Mouse (Mus musculus): ENCODE results near the gene Inca1.

The Inca1 gene

DNA sequence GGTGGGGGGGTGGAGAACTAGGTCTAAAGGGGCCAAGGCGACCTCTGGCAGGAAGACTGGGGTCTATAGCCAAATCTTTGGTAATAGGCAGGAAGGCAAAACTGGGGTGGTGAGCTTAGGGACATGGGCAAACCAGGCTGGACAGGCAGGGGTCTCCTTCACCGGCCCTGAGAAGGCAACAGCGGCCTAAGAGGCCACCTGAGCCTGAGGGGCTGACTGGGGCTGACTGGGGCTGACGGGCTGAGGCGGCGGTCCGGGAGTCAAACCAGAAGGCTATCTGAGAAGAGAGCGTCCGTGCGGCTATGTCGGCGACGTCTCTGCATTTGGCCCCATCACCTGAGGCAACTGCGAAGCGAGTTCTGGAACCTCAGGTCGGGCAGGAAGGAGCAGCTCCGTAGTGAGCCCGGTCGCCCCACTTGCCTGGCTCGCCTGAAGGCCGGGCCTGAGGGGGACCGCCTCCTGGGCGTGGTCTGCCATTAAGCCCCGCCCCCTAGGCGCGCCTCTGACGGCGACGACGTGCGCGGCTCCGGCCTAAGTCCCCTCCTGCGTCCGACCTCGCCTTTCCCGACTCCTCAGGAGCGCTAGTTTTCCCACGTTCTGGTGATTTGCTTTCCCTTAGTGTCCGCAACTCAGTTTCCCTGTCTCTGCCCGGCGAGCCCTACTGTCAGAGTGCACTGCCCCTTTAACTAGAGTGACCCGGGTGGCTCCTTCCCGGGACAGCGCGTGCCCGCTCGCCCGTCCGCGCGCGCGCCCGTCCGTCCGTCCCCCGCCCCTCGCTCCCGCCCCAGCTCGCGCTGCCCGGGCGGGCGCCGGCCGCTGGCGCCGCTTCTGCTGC, at the start of gene Inca1, which contains the start of gene Kif1c:
Gene Inca1, minus strand, starts transcription at position 434 of the 835 bp plus-strand sequence.
Gene Kif1c, plus strand, starts transcription at position 827 of the 835 bp plus-strand sequence.
- peak; percentile 87 for ATAC-seq (ENCODE audit: low TSS enrichment)

DNA sequence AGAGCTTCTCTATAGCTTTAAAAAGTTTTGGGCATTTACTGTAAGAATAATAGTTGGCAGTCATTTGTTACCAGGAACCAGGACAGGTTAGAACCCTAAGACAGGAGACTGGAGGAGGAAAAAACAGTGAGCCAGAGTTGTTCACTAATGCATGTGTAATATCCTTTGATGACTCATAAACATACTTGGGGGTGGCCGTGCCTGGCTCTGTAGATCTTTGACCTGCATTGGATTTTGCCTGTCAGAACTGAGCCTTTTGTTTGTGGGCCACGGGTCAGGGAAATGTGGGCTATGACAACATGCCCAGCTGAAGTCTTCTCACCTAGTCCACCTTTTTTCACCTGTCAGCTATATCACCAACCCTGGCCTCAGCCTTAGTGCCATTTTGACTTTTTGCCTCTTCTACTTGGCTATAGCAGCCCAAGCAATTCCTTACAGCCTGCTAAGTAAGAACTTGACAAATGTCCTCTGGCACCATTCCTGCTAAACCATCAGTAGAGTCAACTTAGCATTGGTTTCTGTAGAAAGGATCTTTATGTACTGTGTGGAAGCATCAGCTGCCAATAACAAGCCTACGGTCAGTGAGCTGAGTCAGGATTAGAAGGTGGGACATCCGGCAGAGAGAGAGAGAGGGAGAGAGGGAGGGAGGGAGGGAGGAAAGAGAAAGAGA, 48.1 kb upstream of the Inca1 start:
- no peak for ATAC-seq (ENCODE audit: low TSS enrichment)

DNA sequence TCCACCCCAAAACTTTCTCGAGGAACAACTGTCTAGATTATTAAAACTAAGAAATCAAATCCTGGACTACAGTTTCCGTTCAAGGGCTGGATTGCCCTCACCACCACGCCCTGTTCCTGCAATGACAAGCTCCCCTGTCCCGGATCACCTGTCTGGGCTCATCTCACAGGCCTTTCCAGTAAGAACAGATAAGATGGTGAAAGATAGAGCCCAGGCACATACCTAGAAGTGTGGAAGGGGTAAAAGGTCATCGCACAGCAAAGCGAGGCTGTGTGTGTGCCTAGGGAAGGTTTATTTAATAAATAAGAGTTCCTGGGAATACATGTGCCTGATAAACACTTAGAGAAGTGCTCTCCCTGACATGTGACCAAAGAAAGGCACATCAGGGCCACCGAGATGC, 45.7 kb upstream of the Inca1 start:
- no peak for ATAC-seq (ENCODE audit: low TSS enrichment)

DNA sequence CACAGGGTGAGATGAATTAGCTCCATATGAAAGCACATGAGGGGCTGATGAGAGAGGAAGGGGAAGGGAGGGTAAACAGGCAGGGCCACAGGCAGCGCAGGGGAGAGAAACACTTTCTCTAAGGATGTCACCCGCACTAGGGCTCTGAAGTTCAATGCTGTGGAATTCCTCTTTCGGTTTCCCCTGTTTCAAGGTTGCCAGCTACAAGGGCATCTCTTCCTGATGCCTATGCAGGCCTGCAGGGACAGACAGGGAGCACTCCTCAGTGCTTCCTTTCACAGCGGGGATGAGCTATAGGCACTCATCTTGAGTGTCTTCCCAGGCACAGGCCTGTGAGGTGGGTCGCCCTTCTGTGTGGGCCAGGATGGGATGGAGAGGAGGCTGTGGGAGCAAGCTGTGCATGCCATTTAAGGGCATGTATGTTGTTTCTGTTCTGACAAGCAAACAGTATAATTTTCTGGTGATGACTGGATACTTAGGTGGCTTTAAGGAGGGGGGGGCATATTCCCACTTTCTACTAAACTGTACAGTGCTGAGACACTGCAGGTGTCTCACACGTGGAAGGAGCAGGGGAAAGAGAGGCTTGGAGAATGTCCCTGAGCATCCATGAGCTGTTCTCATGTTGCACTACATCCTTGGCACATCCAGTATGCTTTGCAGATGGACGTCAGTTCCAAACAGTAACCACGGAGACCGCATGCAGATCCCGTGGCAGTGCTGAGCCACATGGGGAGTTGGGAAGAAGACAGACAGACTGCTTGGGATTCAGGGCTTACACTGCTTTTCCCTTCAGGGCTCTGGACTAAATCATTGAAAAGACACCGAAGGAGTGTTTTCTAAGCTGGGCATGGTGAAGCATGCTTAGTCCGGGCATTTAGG, 42.9 kb upstream of the Inca1 start:
- no peak for ATAC-seq (ENCODE audit: low TSS enrichment)

DNA sequence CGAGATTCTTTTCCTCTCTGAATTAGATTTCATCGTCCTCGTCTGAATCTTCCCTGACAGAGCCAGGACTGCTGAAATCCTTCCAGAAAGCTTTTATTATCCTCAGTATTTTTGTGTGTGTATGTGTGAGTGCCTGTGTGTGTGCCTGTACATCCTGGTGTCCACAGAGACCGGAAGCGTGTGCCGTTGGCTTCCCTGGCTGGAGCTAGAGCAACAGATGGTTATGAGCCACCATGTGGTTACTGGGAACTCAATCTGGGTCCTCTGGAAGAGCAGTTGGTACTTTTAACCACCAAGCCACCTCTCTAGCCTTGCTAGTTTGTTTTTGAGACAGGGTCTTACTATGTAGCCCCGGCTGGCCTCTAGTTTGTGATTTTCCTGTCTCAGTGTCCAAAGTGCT, 42.2 kb upstream of the Inca1 start:
- ATAC-seq (ENCODE audit: low TSS enrichment): no peak

DNA sequence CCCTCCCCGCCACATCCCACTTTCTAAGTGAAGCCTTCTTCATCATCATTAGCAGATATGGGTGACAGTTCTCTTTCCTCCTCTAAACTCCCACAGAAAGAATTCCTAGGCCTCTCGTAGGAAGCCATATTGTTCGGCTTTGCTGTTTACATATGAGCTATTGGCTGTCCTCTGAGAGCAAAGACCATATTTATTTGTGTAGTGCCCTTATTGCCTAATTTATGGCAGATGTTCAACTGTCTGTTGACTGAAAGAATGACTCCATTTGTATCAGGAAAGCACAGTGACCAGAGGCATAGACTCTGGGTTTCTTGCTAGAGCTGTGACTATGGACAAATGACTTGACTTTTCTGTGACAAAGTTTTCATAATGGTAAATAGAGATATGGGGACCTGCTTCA, 41.6 kb upstream of the Inca1 start:
- ATAC-seq (ENCODE audit: low TSS enrichment): no peak

DNA sequence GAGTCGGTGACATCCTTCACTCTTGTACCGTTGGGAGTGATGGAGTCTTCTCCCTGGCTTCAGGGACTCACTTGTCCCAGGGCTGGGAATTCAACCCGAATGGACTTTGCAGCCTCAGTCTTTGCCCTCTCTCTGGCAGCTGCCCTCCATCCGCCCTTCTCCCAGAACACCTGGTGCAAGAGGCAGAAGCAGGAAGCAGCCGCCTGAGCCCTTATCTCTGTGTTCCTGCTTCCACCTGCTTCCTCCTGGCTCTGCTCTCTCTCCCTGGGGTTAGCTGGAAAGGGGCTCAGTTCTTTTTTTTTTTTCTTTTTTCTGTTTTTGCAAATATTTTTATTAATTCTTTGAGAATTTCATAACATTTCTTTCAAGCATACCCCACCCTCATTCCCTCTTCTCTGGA, 37.8 kb upstream of the Inca1 start:
- ATAC-seq (ENCODE audit: low TSS enrichment): no peak

DNA sequence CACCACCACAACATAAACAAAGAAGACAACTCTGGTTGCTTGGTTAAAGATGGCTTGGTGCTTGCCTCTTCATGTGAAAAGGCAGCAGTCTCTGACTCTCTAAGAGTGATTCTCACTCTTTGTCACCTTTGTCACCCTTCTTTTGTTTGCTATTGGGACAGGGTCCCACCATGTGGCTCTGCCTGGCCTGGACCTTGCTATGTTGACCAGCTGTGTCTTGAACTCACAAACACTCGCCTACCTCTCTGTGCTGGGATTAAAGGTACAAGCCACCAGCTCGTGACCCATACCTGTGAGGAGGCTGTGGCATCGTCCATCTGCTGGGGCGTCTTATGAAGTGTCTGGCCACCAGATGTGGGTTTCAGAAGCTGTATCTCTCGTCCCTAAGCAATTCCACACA, 33.3 kb upstream of the Inca1 start:
- ATAC-seq (ENCODE audit: low TSS enrichment): no peak

DNA sequence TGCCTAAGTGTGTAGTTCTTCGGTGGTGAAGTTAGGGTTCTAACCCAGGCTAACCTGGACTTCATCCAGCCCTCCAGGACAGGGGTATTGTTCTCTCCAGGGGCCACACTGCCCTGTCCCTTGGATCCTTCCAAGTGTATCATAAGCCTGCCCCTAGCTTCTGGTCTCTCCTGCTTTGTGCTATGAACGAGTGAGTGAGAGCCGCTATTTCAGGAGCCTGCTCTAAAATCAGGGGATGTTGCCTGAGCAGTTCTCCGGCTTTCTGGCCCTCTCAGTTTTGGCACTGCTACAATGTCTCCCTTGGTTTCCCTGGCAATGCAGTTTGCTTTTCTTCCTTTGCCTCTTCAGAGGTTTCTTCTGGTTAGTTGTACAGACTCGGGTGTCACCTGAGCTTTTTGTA, 31.2 kb upstream of the Inca1 start:
- peak; percentile 83 for ATAC-seq (ENCODE audit: low TSS enrichment)

DNA sequence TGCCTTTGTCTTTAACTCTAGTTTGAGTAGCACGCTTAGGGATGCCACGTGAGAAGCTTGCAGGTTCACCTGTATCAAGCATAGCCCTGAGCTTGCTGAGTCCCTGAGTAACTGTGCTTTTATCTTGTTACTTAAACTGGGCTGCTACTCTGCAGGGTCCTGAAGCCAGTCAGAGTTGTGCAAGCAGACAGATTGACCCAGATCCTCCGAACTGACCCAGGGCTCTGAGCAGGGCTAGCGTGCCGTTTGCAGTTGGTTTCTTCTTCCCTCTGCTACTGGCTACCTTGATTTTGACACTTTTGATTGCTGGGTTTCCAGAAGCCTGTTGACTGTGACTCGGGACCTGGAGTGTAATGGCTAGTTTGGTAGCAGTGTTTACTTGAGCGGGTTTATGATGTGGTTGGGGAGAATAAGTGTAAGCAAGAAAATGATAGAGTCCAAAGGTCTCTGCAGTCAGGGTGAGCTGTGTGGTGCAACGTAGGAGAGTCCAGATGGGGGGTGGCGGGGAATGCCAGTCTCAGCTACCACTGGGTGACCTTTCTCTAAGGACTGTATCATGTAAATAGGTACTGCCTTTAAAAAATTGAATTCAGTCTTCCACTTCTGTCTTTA, 30.6 kb upstream of the Inca1 start:
- 0 out of 2 replicates have a peak, but pooled peaks have one; percentile 14 for ATAC-seq (ENCODE audit: low TSS enrichment)

DNA sequence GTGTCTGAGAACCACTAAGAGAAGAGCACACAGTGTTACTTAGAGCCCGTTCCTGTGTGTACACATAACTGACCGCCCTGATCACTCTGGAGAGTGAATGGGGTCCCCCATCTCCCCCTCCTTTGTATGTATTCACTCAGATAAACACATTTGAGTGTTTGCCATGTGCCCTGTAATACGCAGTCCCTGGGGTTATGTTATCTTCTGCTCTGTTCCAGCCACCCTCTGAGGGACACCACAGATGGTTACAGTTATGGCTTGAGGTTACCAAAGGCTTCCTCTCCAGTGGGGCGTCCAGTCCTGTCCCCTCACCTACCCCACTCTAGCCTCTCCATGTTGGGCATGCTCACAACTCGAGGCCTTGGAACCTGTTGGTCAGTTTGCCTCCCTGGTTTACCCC, 27.4 kb upstream of the Inca1 start:
- ATAC-seq (ENCODE audit: low TSS enrichment): no peak

DNA sequence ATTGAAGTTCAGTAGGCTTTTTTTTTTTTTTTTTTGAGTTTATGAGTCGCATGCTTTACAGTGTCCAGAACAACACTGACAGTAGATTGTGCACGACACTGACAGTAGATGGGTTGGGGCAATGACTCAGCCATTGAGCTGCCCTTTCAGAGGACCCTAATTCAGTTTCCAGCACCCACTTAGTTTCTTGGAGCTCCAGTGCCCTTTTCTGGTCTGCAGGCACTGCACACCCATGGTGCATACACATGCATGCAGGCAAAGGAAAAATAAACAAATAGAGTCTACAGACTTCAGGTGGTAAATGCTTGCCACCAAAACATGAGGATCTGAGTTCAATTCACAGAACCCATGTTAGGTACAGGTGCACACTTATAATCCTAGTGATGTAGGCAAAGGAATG, 26.6 kb upstream of the Inca1 start:
- no peak for ATAC-seq (ENCODE audit: low TSS enrichment)

DNA sequence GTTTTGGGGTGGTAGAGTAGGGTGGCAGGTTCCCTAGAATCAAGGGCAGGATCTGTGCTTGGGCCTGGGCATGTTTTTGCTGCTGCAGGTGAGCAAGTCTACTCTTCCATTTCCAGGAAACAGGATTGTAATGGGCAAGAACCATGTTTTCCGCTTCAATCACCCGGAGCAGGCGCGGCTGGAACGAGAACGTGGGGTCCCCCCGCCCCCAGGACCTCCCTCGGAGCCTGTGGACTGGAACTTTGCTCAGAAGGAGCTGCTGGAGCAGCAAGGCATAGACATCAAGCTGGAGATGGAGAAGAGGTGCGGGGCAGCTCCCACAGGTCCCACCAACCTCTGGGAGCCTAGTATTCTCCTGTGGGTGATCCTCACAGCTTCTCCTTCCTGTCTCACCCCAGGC, 24.8 kb upstream of the Inca1 start:
- no peak for ATAC-seq (ENCODE audit: low TSS enrichment)

DNA sequence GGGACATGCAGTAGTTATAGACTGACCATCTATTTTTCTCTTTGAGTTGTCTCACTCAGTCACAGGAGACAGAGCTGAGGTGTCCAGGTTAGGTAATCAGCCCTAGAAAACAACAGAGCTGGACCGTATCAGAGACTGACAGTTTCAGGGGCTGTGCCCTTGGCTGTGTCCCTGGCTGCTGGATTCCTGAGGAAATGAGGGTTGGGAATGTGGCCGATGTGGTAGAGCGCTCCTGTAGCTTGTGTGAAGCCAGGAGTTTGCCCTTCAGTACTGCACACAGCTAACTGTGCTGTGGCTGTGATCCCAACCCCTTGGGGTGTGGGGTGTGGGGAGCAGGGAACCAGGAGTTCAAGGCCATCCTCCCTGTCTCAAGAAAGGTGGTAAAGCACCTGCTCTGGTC, 21.1 kb upstream of the Inca1 start:
- no peak for ATAC-seq (ENCODE audit: low TSS enrichment)

DNA sequence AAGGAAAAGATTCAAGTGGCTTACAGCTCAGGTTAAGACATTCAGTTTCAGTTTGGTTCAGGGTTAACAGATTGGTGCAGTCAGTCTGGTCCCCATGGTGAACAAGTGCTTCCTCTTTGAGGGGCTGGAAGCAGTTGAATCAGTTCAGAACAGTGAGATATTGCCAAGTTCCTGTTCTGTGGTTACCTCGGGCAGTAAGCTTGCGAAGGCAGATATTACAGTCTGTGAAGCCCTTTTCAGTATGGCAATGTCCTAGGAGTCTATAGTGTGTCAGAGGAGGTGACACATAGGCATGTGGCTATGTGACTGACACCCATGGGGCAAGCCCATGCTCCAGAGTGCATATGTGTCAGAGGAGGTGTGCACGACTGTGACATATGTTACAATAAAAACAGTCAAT, 20.6 kb upstream of the Inca1 start:
- ATAC-seq (ENCODE audit: low TSS enrichment): no peak

DNA sequence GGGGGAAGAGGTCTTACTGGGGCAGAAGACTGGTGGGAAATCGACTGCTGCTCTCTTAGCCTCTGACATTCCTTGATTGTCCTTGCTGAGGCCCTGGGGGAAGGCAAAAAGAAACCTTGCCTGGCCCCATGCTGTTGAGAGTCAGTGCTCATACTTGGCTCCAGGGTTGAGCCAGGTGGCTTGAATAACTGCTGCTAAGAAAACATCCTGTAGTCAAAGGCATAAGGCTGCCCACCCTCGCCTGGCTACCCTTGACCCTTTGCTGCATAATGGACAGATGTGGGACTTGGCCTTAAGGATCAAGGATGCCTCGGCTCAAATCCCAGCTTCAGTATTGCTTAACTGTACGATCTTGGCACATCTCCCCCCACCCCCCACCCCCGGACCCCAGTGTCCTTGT, 18.5 kb upstream of the Inca1 start:
- ATAC-seq (ENCODE audit: low TSS enrichment): no peak

DNA sequence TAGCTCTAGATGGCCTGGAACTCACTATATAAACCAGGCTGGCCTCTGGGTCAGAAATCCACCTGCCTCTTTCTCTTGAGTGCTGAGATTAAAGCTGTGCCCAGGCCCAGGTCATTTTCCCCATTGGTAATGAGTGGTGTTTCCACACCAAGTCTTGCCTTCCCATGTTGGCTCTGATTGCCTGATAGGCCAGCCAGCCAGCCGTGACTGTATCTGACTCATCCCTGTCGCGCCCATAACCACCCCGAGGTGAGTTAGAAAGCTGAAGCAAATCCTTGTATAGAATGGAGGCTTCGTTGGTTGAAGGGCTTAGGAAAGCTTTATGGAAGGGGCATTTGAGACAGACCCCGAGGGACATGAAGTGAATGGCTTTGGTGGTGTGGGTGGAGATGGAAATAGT, 15.9 kb upstream of the Inca1 start:
- peak; percentile 57; the same call in 1 of the 2 replicates for ATAC-seq (ENCODE audit: low TSS enrichment)

DNA sequence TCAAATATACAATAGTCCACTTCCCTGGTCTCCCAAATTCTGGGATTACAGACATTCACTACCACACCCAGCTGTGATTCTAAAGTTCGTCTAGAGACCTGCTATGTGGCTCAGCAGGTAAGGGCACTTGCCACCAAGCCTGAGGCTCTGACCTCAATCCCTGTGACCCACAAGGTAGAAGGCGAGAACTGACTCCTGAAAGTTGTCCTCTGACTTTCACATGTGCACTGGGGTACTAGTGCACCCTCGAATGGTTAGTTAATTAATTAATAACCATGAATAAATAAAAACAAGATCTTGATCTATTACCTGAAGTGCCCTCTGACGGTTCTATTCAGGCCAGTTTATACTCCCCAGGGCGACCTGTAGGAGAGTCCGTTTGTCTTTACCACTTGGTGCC, 13.3 kb upstream of the Inca1 start:
- ATAC-seq (ENCODE audit: low TSS enrichment): no peak

DNA sequence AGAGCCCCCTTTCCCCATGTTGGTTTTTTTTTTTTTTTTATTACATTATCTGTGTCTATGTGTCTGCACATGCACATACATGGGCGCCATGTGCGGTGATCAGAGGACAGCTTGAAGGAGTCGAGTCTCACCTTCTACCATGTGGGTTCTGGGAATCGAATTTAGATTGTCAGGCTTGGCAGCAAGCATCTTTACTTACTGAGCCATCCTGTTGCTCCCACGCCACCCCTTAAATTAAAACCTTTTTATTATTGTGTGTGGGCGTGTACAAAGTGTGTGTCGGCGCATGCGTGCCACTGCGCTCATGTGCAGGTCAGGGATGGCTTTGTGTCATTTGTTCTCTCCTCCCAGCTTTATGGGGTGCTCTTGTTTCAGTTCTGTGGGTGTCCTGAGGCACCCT, 11.1 kb upstream of the Inca1 start:
- ATAC-seq (ENCODE audit: low TSS enrichment): peak; percentile 38; the same call in 1 of the 2 replicates

DNA sequence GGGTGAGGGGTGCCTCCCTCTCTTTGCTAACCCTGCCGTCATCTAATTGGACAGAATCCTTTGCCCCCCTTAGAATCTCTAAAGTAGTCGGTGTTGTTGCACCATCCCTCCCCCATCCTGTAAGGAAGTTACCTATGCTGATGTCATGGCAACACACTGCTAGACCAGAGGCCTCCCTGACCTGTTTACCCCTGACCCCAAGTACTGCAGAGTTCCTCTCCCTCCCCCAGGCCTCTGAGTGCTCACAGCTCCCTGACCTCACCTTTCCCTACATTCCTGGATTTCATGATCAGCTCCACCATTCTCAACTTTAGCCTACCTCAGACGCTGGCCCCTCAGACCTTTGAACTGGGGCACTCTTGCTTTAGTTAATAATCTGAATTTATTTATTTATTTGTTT, 6.2 kb upstream of the Inca1 start:
- no peak for ATAC-seq (ENCODE audit: low TSS enrichment)

DNA sequence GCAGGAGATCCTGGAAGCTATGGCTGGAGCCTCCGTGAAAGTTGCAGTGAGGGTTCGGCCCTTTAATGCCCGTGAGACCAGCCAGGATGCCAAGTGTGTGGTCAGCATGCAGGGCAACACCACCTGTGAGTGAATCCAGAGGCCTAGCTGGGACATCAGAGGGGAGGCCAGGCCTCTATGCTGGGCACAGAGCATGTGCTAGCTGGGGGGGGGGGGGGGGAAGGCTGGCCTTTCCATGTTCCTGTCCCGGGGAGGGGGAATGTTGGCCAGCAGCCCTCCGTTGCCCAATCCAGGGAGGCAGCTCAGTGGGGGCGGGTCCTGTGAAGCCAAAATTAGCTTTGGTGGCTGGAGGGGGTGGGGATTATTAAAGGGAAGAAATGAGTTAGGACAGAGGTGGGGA, 2.8 kb upstream of the Inca1 start:
- ATAC-seq (ENCODE audit: low TSS enrichment): no peak

Measured in frontal cortex, adult (tissue).